Mouse (Mus musculus): ENCODE data around the gene Galnt16. TPM values are rescaled to one million over a fixed set of nuclear protein-coding genes. Genes with fewer than 3 reads are reported as not detected.

The Galnt16 gene
- total and polyA plus RNA-seq, 3 experiments, result 2.0 to 3.0 (median 3.0) TPM

DNA sequence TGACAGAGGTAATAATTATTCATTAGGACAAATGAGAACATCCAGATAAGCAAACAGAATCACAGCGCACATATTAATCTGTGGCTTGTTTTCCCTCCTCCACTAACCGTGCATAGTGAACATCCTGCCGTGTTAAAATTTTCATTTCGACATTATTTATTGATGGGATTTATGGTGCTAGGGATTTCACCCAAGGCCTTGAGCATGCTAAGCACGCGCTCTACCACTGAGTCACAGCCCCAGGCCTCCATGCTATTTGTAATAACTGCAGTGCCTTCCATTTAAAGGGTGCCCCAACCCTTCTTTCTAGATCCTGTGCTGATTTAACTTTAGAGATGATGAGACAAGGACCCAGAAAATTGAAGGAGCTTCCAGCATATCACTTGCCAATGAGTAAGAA lies 36.2 kb downstream of the Galnt16 start:
- no peak overlapping the region for H3K27ac ChIP-seq
- no peak overlapping the region for H3K9ac ChIP-seq (ENCODE audit: low read depth, low read length)
- H3K4me1 ChIP-seq (ENCODE audit: control insufficient read depth, insufficient read depth, low read length), result peaks cover 3% of the 10 kb centered on the region
- TF ChIP-seq CTCF (IDR thresholded peaks at IDR 0.05), result no peak
- no peak for TF ChIP-seq POLR2A (IDR thresholded peaks at IDR 0.05; ENCODE audit: insufficient read depth, low read depth, low read length)
- no peak for TF ChIP-seq EP300 (IDR thresholded peaks at IDR 0.05; ENCODE audit: insufficient read depth, low read depth, low read length)
- 96% methylated on average over 6 of the region's 6 CpGs for WGBS
- H3K36me3 ChIP-seq (ENCODE audit: control insufficient read depth, insufficient read depth, low read length), result no peaks in the 10 kb centered on the region
- DNase-seq, result no peak
- no peaks in the 10 kb centered on the region for H3K27me3 ChIP-seq (ENCODE audit: control insufficient read depth, insufficient read depth, low read length)
- intact Hi-C loops (cut with DNase I), result no loop called here
- H3K79me2 ChIP-seq (replicated peaks; ENCODE audit: control insufficient read depth, insufficient read depth, low read length), result no peaks in the 10 kb centered on the region
- no peak overlapping the region for H3K4me3 ChIP-seq

DNA sequence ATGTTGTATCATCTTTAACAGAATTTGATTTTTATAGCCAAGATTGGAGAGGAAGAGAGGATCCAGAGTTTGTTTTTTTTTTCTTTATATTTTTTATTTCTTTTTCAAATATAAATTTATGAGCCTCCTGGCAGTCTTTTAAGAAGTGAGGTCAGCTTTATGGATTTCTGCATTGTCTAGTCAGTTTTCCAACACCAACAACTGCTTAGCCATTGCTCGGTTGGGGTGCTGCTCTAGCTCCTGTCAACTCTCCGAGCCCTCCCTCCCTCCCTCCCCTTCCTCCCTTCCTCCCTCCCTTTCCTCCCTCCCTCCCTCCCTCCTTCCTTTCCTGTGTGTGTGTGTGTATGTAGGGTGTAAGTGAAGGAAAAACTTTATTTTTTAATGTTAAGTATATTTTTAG lies 43.8 kb downstream of the Galnt16 start:
- no peak for DNase-seq
- no peak overlapping the region for H3K4me3 ChIP-seq
- 15% methylated on average over 2 of the region's 2 CpGs for WGBS
- H3K27ac ChIP-seq, result no peak overlapping the region
- peaks cover 7% of the 10 kb centered on the region for H3K4me1 ChIP-seq (ENCODE audit: control insufficient read depth, insufficient read depth, low read length)
- no peaks in the 10 kb centered on the region for H3K27me3 ChIP-seq (ENCODE audit: control insufficient read depth, insufficient read depth, low read length)
- no peak overlapping the region for H3K9ac ChIP-seq (ENCODE audit: low read depth, low read length)
- H3K79me2 ChIP-seq (replicated peaks; ENCODE audit: control insufficient read depth, insufficient read depth, low read length), result no peaks in the 10 kb centered on the region
- no peaks in the 10 kb centered on the region for H3K36me3 ChIP-seq (ENCODE audit: control insufficient read depth, insufficient read depth, low read length)
- intact Hi-C loops (cut with DNase I), result no loop called here
- TF ChIP-seq POLR2A (IDR thresholded peaks at IDR 0.05; ENCODE audit: insufficient read depth, low read depth, low read length) (no peak), CTCF (IDR thresholded peaks at IDR 0.05) (no peak), EP300 (IDR thresholded peaks at IDR 0.05; ENCODE audit: insufficient read depth, low read depth, low read length) (no peak)

DNA sequence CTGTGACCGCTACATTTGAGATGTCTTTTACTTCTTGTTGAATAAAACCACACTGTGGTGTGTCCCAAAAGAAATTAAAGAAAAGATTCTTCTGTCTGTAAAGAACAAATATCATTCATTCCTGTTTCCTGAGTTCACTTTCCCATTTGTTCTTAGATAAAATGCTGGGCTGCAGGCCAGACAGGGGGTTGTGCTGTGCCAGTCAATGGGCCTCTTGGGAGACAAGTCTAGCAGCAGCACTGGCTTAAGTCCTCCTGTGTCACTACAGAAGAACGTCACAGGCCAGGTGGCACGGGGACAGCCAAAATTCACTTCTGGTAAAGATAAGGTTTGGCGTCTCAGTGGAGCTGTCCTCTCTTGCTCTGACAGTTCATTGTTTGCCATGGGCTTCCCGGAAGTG lies 44.7 kb downstream of the Galnt16 start:
- Histone ChIP-seq H3K79me2 (replicated peaks; ENCODE audit: control insufficient read depth, insufficient read depth, low read length) (no peaks in the 10 kb centered on the region), H3K9ac (ENCODE audit: low read depth, low read length) (no peak overlapping the region), H3K27ac (no peak overlapping the region), H3K4me1 (ENCODE audit: control insufficient read depth, insufficient read depth, low read length) (peaks cover 7% of the 10 kb centered on the region), H3K36me3 (ENCODE audit: control insufficient read depth, insufficient read depth, low read length) (no peaks in the 10 kb centered on the region), H3K4me3 (no peak overlapping the region), H3K27me3 (ENCODE audit: control insufficient read depth, insufficient read depth, low read length) (no peaks in the 10 kb centered on the region)
- intact Hi-C loops (cut with DNase I), result no loop called here
- 20% methylated on average over 5 of the region's 5 CpGs for WGBS
- TF ChIP-seq POLR2A (IDR thresholded peaks at IDR 0.05; ENCODE audit: insufficient read depth, low read depth, low read length), result no peak
- TF ChIP-seq EP300 (IDR thresholded peaks at IDR 0.05; ENCODE audit: insufficient read depth, low read depth, low read length), result 0 out of 2 replicates have a peak, but pooled peaks have one; percentile 13
- DNase-seq, result peak in 1 of 2 experiments; percentile 57

DNA sequence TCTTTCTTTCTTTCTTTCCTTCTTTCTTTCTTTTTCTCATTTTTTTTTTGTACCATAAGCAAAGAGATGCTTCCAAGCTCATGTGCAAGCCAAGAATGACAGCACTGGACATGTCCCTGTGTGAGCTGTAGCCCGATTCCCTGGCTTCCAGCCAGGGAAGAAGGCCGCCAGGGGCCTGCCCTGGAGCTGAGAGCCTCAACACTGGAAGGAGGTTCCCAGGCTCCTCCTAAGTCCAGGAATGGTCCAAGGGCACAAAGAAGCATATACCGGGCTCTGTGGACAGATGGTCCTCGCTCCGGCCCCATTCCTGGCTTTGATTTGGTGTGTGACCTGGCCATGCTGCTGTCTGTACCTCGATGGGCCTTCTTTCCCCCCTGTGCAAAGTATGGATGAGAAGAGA lies 46.9 kb downstream of the Galnt16 start:
- TF ChIP-seq EP300 (IDR thresholded peaks at IDR 0.05; ENCODE audit: insufficient read depth, low read depth, low read length) (no peak), CTCF (IDR thresholded peaks at IDR 0.05) (no peak), POLR2A (IDR thresholded peaks at IDR 0.05; ENCODE audit: insufficient read depth, low read depth, low read length) (no peak)
- intact Hi-C loops (cut with DNase I), result no loop called here
- no peak overlapping the region for H3K4me3 ChIP-seq

DNA sequence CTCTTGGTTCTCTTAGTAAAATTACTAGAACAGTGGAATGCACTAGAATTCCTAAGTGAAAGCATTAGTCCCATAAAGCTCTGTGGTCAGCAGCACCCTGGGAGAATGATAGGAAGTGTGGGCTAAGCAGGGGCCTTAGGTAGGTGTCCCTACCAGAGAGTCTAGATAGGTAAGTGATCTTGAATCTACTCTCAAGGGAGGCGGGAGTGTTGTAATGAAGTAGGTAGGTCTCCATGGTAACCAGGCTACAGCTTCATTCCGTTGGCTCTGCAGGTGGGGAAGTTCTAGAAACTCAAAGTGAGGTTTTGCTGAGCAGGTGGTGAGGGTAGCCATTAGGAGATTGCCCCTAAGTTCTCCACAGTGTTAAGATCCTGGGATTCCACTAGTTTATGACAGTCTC lies 47.7 kb downstream of the Galnt16 start:
- H3K4me3 ChIP-seq, result no peak overlapping the region
- H3K9ac ChIP-seq (ENCODE audit: low read depth, low read length), result no peak overlapping the region
- intact Hi-C loops (cut with DNase I), result no loop called here
- no peak for TF ChIP-seq CTCF (IDR thresholded peaks at IDR 0.05)
- TF ChIP-seq EP300 (IDR thresholded peaks at IDR 0.05; ENCODE audit: insufficient read depth, low read depth, low read length), result no peak
- TF ChIP-seq POLR2A (IDR thresholded peaks at IDR 0.05; ENCODE audit: insufficient read depth, low read depth, low read length), result no peak
- DNase-seq, result no peak
- no peak overlapping the region; the same call in 1 of the 2 replicates for H3K27ac ChIP-seq
- 85% methylated on average over 2 of the region's 2 CpGs for WGBS
- H3K79me2 ChIP-seq (replicated peaks; ENCODE audit: control insufficient read depth, insufficient read depth, low read length), result no peaks in the 10 kb centered on the region
- H3K36me3 ChIP-seq (ENCODE audit: control insufficient read depth, insufficient read depth, low read length), result no peaks in the 10 kb centered on the region
- no peaks in the 10 kb centered on the region for H3K27me3 ChIP-seq (ENCODE audit: control insufficient read depth, insufficient read depth, low read length)
- peaks cover 7% of the 10 kb centered on the region for H3K4me1 ChIP-seq (ENCODE audit: control insufficient read depth, insufficient read depth, low read length)

More for the DNA sequence above, 46.9 kb downstream of the Galnt16 start:
- peak; percentile 56 to 67 for DNase-seq
- H3K79me2 ChIP-seq (replicated peaks; ENCODE audit: control insufficient read depth, insufficient read depth, low read length), result no peaks in the 10 kb centered on the region
- H3K27ac ChIP-seq, result no peak overlapping the region; the same call in 1 of the 2 replicates
- WGBS, result 49% methylated on average over 6 of the region's 6 CpGs
- no peaks in the 10 kb centered on the region for H3K27me3 ChIP-seq (ENCODE audit: control insufficient read depth, insufficient read depth, low read length)
- H3K4me1 ChIP-seq (ENCODE audit: control insufficient read depth, insufficient read depth, low read length), result peaks cover 7% of the 10 kb centered on the region
- H3K9ac ChIP-seq (ENCODE audit: low read depth, low read length), result no peak overlapping the region
- no peaks in the 10 kb centered on the region for H3K36me3 ChIP-seq (ENCODE audit: control insufficient read depth, insufficient read depth, low read length)

DNA sequence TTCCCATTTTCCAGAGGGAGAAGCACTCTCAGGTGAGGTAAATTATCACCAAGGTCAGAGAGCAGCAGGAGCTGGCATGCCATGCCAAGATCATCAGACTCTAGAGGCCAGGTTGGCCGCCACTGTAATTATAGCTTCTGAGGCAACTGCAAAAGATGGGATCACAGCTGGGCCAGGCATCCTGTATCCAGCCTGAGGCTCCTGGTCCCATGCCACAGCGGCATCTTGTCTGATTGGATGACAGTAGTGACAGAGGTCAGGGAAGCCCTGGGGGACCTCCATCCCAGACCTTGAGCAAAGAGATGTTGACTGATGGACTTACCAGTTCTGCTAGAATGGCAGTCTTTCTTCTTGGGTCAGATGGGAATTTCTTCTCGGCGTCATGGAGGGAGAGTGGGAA lies 48.4 kb downstream of the Galnt16 start:
- no peak for DNase-seq
- intact Hi-C loops (cut with DNase I), result no loop called here
- Histone ChIP-seq H3K36me3 (ENCODE audit: control insufficient read depth, insufficient read depth, low read length) (no peaks in the 10 kb centered on the region), H3K4me3 (no peak overlapping the region), H3K27ac (no peak overlapping the region), H3K79me2 (replicated peaks; ENCODE audit: control insufficient read depth, insufficient read depth, low read length) (no peaks in the 10 kb centered on the region), H3K27me3 (ENCODE audit: control insufficient read depth, insufficient read depth, low read length) (no peaks in the 10 kb centered on the region), H3K4me1 (ENCODE audit: control insufficient read depth, insufficient read depth, low read length) (peaks cover 7% of the 10 kb centered on the region), H3K9ac (ENCODE audit: low read depth, low read length) (no peak overlapping the region)
- 86% methylated on average over 4 of the region's 4 CpGs for WGBS
- TF ChIP-seq CTCF (IDR thresholded peaks at IDR 0.05), result no peak
- TF ChIP-seq POLR2A (IDR thresholded peaks at IDR 0.05; ENCODE audit: insufficient read depth, low read depth, low read length), result no peak
- no peak for TF ChIP-seq EP300 (IDR thresholded peaks at IDR 0.05; ENCODE audit: insufficient read depth, low read depth, low read length)

Measured in heart, adult 2 months (tissue).